Mouse (Mus musculus) lung, postnatal 0 days (tissue): ENCODE measurements around the gene Skp1a. TPM values are rescaled to one million over a fixed set of nuclear protein-coding genes. Genes with fewer than 3 reads are reported as not detected.

Source experiments
- ATAC-seq: fragments of 200-750 bp; cut with Nextera tagmentation; 2 replicates; pipeline ENCODE4 v1.8.0; 2017; ENCODE audit warnings: moderate library complexity
- DNase-seq: peaks from one replicate; pipeline ENCODE4 v3.0.0-alpha.2; 2016; ENCODE audit warnings: low spot score
- H3K27ac ChIP-seq: fragments of 300-500 bp; sonication (generic); 2 replicates; pipeline ENCODE4 v1.5.1; 2014; ENCODE audit warnings: antibody characterized with exemption, mild to moderate bottlenecking, low read length, mixed read lengths
- H3K27me3 ChIP-seq: fragments of 300-500 bp; sonication (generic); replicated peaks from 2 replicates; pipeline ENCODE4 v1.6.1; 2014; ENCODE audit warnings: low read length, mixed read lengths; ENCODE audit not compliant: insufficient read depth
- H3K36me3 ChIP-seq: fragments of 300-500 bp; sonication (generic); 2 replicates; pipeline ENCODE4 v1.6.1; 2014; ENCODE audit warnings: low read length, mixed read lengths; ENCODE audit not compliant: insufficient read depth
- H3K4me1 ChIP-seq: fragments of 300-500 bp; sonication (generic); 2 replicates; pipeline ENCODE4 v1.6.1; 2014; ENCODE audit warnings: antibody characterized with exemption, low read depth, low read length, mixed read lengths; ENCODE audit not compliant: insufficient read depth
- H3K4me2 ChIP-seq: fragments of 300-500 bp; sonication (generic); replicated peaks from 2 replicates; pipeline ENCODE4 v1.6.1; 2014; ENCODE audit warnings: low read depth, mild to moderate bottlenecking, low read length, moderate library complexity, mixed read lengths
- H3K4me3 ChIP-seq: fragments of 300-500 bp; sonication (generic); 2 replicates; pipeline ENCODE4 v1.5.1; 2014; ENCODE audit warnings: low read depth, low read length
- H3K9ac ChIP-seq: fragments of 300-500 bp; sonication (generic); replicated peaks from 2 replicates; pipeline ENCODE4 v1.6.1; 2014; ENCODE audit warnings: low read depth, mild to moderate bottlenecking
- H3K9me3 ChIP-seq: fragments of 300-500 bp; sonication (generic); 2 replicates; pipeline ENCODE4 v1.6.1; 2016; ENCODE audit warnings: low read length, mixed read lengths
- CTCF ChIP-seq: IDR thresholded peaks from 2 replicates; pipeline ENCODE4 v1.5.1; 2016; ENCODE audit warnings: antibody characterized with exemption, mild to moderate bottlenecking
- EP300 ChIP-seq: IDR thresholded peaks from 2 replicates; pipeline ENCODE4 v1.6.1; 2016; ENCODE audit warnings: antibody characterized with exemption, mild to moderate bottlenecking, control low read depth
- WGBS: fragments of 180-500 bp; shearing (Covaris S2); extraction: QIAGEN DNeasy Blood & Tissue Kit; methylation state at CpG from one replicate; pipeline ENCODE4 v1.1.7; 2014; 5-methylcytosine and 5-hydroxymethylcytosine counted together
- polyA plus RNA-seq: library from polyadenylated mRNA; unstranded; fragments of >200 nt; fragmentation: Nextera tagmentation; extraction: Ambion mirVana; gene quantifications from 2 replicates; pipeline ENCODE4 v1.2.1, GENCODE M21; 2015

Gene Skp1a
- polyA plus RNA-seq, 1 experiment from 2014 or later, result 552 TPM

- Histone ChIP-seq H3K27me3 (no peaks in the 10 kb centered on the region), H3K9ac (0 out of 2 replicates have a peak overlapping the region, but pooled peaks have one; percentile 12), H3K4me3 (no peak overlapping the region), H3K27ac (no peak overlapping the region; the same call in 1 of the 2 replicates), H3K4me2 (no peak overlapping the region), H3K4me1 (peaks cover 5% of the 10 kb centered on the region; the same call in 1 of the 2 replicates), H3K36me3 (peaks cover 16% of the 10 kb centered on the region), H3K9me3 (no peaks in the 10 kb centered on the region)
- ATAC-seq (no peak), DNase-seq (no peak)
- no peak for TF ChIP-seq EP300
- TF ChIP-seq CTCF, result no peak
- 65% methylated on average over 5 of the region's 5 CpGs for WGBS
Measured at GRCm38 (mm10) chr11:52251770-52252169, 20.0 kb downstream of the Skp1a start.

- Histone ChIP-seq H3K4me1 (peaks cover 5% of the 10 kb centered on the region; the same call in 1 of the 2 replicates), H3K4me3 (no peak overlapping the region), H3K9me3 (no peaks in the 10 kb centered on the region), H3K4me2 (no peak overlapping the region), H3K27me3 (no peaks in the 10 kb centered on the region), H3K9ac (no peak overlapping the region), H3K27ac (peak overlapping the region; percentile 64; the same call in 1 of the 2 replicates), H3K36me3 (peaks cover 9% of the 10 kb centered on the region; the same call in 1 of the 2 replicates)
- TF ChIP-seq CTCF, result no peak
- 50% methylated on average over 1 of the region's 1 CpGs for WGBS
- DNase-seq (no peak), ATAC-seq (no peak)
Measured at GRCm38 (mm10) chr11:52252692-52253091, 20.9 kb downstream of the Skp1a start.

- H3K27me3 ChIP-seq, result no peaks in the 10 kb centered on the region
- DNase-seq (peak; percentile 78), ATAC-seq (peak; percentile 78)
- peaks cover 5% of the 10 kb centered on the region; the same call in 1 of the 2 replicates for H3K4me1 ChIP-seq
- no peak overlapping the region for H3K4me3 ChIP-seq
- peaks cover 3% of the 10 kb centered on the region; the same call in 1 of the 2 replicates for H3K36me3 ChIP-seq
- H3K4me2 ChIP-seq, result no peak overlapping the region
- H3K9ac ChIP-seq, result no peak overlapping the region
- H3K27ac ChIP-seq, result peak overlapping the region; percentile 64
- no peaks in the 10 kb centered on the region for H3K9me3 ChIP-seq
- TF ChIP-seq CTCF (peak; percentile 95), EP300 (no peak)
- WGBS, result 64% methylated on average over 11 of the region's 11 CpGs
Measured at GRCm38 (mm10) chr11:52253674-52254375, 22.0 kb downstream of the Skp1a start.

- no peak for DNase-seq
- no peak overlapping the region for H3K27ac ChIP-seq
- H3K9ac ChIP-seq, result no peak overlapping the region
- H3K4me2 ChIP-seq, result no peak overlapping the region
- no peaks in the 10 kb centered on the region for H3K27me3 ChIP-seq
- no peak overlapping the region for H3K4me3 ChIP-seq
- WGBS, result 89% methylated on average over 8 of the region's 8 CpGs
- H3K4me1 ChIP-seq, result peaks cover 5% of the 10 kb centered on the region; the same call in 1 of the 2 replicates
- TF ChIP-seq CTCF (no peak), EP300 (no peak)
- H3K9me3 ChIP-seq, result no peaks in the 10 kb centered on the region
- no peak for ATAC-seq
- peaks cover 3% of the 10 kb centered on the region; the same call in 1 of the 2 replicates for H3K36me3 ChIP-seq
Measured at GRCm38 (mm10) chr11:52255077-52255476, 23.3 kb downstream of the Skp1a start.

- H3K4me3 ChIP-seq, result no peak overlapping the region
- H3K4me1 ChIP-seq, result peaks cover 5% of the 10 kb centered on the region; the same call in 1 of the 2 replicates
- H3K27ac ChIP-seq, result no peak overlapping the region
- peaks cover 3% of the 10 kb centered on the region; the same call in 1 of the 2 replicates for H3K36me3 ChIP-seq
- no peak overlapping the region for H3K4me2 ChIP-seq
- WGBS, result 84% methylated on average over 3 of the region's 3 CpGs
- TF ChIP-seq CTCF, result no peak
- TF ChIP-seq EP300, result no peak
- H3K27me3 ChIP-seq, result no peaks in the 10 kb centered on the region
- no peak for DNase-seq
- ATAC-seq, result no peak
- H3K9ac ChIP-seq, result no peak overlapping the region
- H3K9me3 ChIP-seq, result no peaks in the 10 kb centered on the region
Measured at GRCm38 (mm10) chr11:52257376-52257775, 25.6 kb downstream of the Skp1a start.

GRCm38 (mm10) chr11:52258711-52259110 lies 26.9 kb downstream of the Skp1a start:
- no peaks in the 10 kb centered on the region for H3K36me3 ChIP-seq
- 75% methylated on average over 4 of the region's 5 CpGs for WGBS
- no peak for TF ChIP-seq EP300
- no peak for TF ChIP-seq CTCF
- DNase-seq, result no peak
- no peak overlapping the region for H3K4me3 ChIP-seq
- H3K4me2 ChIP-seq, result no peak overlapping the region
- no peak overlapping the region for H3K9ac ChIP-seq
- no peak for ATAC-seq
- H3K27me3 ChIP-seq, result no peaks in the 10 kb centered on the region
- peaks cover 2% of the 10 kb centered on the region; the same call in 1 of the 2 replicates for H3K4me1 ChIP-seq
- no peaks in the 10 kb centered on the region for H3K9me3 ChIP-seq
- H3K27ac ChIP-seq, result no peak overlapping the region
